Mouse (Mus musculus): ENCODE data around the gene Cct5.

- no peak for TF ChIP-seq CTCF (IDR thresholded peaks at IDR 0.05; ENCODE audit: control insufficient read depth, insufficient read depth, insufficient read length)
- no peak for TF ChIP-seq USF1 (IDR thresholded peaks at IDR 0.05; ENCODE audit: low read depth)
- TF ChIP-seq CEBPB (IDR thresholded peaks at IDR 0.05; ENCODE audit: low read depth), result no peak
Observed at GRCm38 (mm10) chr15:31585238-31585637, 16.4 kb downstream of the Cct5 start.
